Mouse (Mus musculus) neural tube, embryonic 11.5 days (tissue): ENCODE measurements around the gene Pnck. TPM values are rescaled to one million over a fixed set of nuclear protein-coding genes. Genes with fewer than 3 reads are reported as not detected.

Experiments used
- ATAC-seq: fragments of 200-750 bp; cut with Nextera tagmentation; 2 replicates; pipeline ENCODE4 v1.8.0; 2017; ENCODE audit warnings: moderate number of reproducible peaks, mild to moderate bottlenecking, moderate TSS enrichment, moderate library complexity; ENCODE audit not compliant: insufficient read depth, low FRiP score, low TSS enrichment
- DNase-seq: peaks from one replicate; pipeline ENCODE4 v3.0.0-alpha.2; 2015; ENCODE audit warnings: low spot score
- H3K27ac ChIP-seq: fragments of 300-500 bp; sonication (generic); 2 replicates; pipeline ENCODE4 v1.5.1; 2014; ENCODE audit warnings: low read depth, mild to moderate bottlenecking, low read length
- H3K27me3 ChIP-seq: fragments of 300-500 bp; sonication (generic); 2 replicates; pipeline ENCODE4 v1.6.1; 2014; ENCODE audit warnings: mild to moderate bottlenecking, low read length, mixed read lengths; ENCODE audit not compliant: control insufficient read depth, insufficient read depth
- H3K36me3 ChIP-seq: fragments of 300-500 bp; sonication (generic); 2 replicates; pipeline ENCODE4 v1.6.1; 2014; ENCODE audit warnings: mild to moderate bottlenecking, low read length, moderate library complexity, mixed read lengths; ENCODE audit not compliant: control insufficient read depth, insufficient read depth
- H3K4me1 ChIP-seq: fragments of 300-500 bp; sonication (generic); 2 replicates; pipeline ENCODE4 v1.6.1; 2014; ENCODE audit warnings: low read length, mixed read lengths; ENCODE audit not compliant: control insufficient read depth, insufficient read depth
- H3K4me2 ChIP-seq: fragments of 300-500 bp; sonication (generic); 2 replicates; pipeline ENCODE4 v1.6.1; 2014; ENCODE audit warnings: low read depth, mild to moderate bottlenecking, moderate library complexity
- H3K4me3 ChIP-seq: fragments of 300-500 bp; sonication (generic); 2 replicates; pipeline ENCODE4 v1.5.1; 2014; ENCODE audit warnings: low read depth, low read length
- H3K9ac ChIP-seq: fragments of 300-500 bp; sonication (generic); 2 replicates; pipeline ENCODE4 v1.6.1; 2014; ENCODE audit warnings: mild to moderate bottlenecking, low read length
- H3K9me3 ChIP-seq: fragments of 300-500 bp; sonication (generic); 2 replicates; pipeline ENCODE4 v1.6.1; 2016; ENCODE audit warnings: low read length; ENCODE audit not compliant: control insufficient read depth
- WGBS: fragments of 180-500 bp; shearing (Covaris S2); extraction: QIAGEN DNeasy Blood & Tissue Kit; methylation state at CpG from one replicate; pipeline ENCODE4 v1.1.7; 2014; 5-methylcytosine and 5-hydroxymethylcytosine counted together
- polyA plus RNA-seq: library from polyadenylated mRNA; unstranded; fragments of >200 nt; fragmentation: Nextera tagmentation; extraction: Ambion mirVana; gene quantifications from 2 replicates; pipeline ENCODE4 v1.2.1, GENCODE M21; 2014

Gene Pnck
- 11.1 and 13.3 TPM in 2 replicates for polyA plus RNA-seq

DNA sequence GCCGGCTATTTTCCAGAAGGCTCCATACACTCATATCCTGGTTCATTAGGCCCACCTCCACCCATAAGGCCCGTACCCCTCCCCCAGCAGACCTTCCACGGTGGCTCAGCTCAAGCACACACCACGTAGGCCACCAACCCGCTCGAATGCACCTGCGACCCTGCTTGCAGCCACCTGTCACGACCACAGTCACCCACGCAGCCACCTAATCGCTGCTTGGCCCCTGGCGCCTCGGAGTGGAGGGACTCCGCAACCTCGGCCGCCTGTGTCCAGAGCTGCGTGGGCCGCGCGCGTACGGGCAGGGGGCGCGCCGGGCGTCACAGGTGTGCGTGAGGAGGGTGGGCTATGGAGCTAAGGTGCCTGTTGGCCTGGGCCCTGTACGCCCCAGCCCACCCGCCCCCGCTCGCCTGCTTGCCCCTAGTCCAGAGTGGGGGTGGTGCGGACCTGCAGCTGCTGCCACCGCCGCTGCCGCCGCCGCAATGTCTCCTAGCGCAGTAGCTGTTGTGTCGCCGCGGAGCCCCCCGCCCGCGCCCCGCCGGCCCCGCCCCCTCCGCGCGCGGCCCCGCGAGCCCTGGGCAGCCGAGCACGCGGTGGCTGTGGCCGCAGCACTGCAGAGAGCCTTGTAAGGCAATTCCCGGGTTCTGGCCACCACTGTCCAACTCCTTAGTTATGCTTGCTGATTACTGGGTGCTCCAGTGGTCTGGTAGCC lies at the start of gene Pnck:
TSS of gene Pnck (minus strand) at position 543 of the 709 bp plus-strand sequence.
- H3K4me3 ChIP-seq, result peak within 1 kb of the TSS; percentile 36
- WGBS, result 25% methylated on average over 38 of the region's 57 CpGs
- H3K27me3 ChIP-seq, result no peaks in the 10 kb centered on the region
- no peaks in the 10 kb centered on the region for H3K4me1 ChIP-seq
- H3K9ac ChIP-seq, result peak within 1 kb of the TSS; percentile 52
- H3K4me2 ChIP-seq, result peak within 1 kb of the TSS; percentile 68
- ATAC-seq (peak; percentile 58; the same call in 1 of the 2 replicates), DNase-seq (peak; percentile 54)
- H3K27ac ChIP-seq, result no peak within 1 kb of the TSS
- no peaks in the 10 kb centered on the region for H3K9me3 ChIP-seq
- no peaks in the 10 kb centered on the region for H3K36me3 ChIP-seq

DNA sequence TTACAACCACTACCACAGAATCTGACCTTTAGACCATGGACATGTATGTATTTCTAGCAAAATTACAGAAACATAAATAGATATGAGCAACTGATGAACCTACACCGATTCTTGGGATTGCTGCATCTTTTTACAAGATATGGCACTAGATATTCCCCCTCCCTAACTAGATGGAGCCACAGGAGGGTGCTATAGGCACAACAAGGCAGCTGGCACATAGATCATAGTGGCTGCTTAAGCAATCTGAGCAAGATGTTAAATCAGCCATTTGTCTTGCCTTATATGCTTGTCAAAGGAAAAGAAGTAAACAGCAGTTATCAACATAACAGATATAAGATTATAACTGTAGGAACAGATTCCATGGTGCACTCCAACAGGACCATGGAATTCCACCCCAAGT lies 40.6 kb upstream of the Pnck start:
- Histone ChIP-seq H3K4me2 (no peak overlapping the region), H3K9me3 (no peaks in the 10 kb centered on the region), H3K27me3 (no peaks in the 10 kb centered on the region), H3K4me3 (no peak overlapping the region), H3K36me3 (no peaks in the 10 kb centered on the region), H3K4me1 (no peaks in the 10 kb centered on the region), H3K27ac (no peak overlapping the region), H3K9ac (no peak overlapping the region)
- no peak for ATAC-seq
- no peak for DNase-seq
- 96% methylated on average over 1 of the region's 1 CpGs for WGBS

DNA sequence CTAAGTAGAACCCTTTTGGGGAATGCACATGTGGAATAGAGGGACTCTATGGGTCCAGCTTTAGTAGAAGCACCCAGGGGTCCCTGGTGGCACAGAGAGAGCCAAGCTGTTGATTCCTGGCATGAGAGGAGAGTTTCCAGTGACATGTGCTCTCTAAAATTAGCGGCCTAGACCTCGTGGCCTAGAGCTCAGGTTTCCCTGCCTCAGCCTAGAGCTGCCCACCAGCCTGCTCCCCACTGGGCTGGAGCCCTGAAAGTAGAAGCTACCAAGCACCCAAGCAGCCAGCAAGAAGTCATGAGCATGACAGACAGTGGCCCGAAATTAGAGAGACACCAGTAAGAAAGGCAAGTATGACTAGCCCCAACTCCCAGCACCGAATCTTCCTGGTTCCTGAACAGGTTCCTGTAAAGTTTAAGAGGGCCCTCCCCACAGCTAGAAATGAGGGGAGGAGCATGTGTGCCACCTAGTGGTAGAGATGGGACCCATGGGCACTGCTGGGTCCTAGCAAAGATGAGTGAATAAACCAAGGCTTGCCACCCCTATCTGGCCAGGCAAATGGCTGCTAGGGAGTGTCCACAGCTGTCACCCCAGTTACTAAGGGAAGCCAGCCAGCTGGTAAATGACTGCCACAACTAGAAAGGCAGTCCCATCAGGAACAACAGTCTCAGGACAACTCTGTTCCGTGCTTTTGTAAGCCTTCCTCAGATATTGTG lies 31.2 kb upstream of the Pnck start:
- WGBS, result 76% methylated on average over 5 of the region's 5 CpGs
- no peaks in the 10 kb centered on the region for H3K9me3 ChIP-seq
- no peak overlapping the region for H3K27ac ChIP-seq
- no peak for ATAC-seq
- no peak overlapping the region for H3K9ac ChIP-seq
- no peaks in the 10 kb centered on the region for H3K36me3 ChIP-seq
- no peak overlapping the region for H3K4me2 ChIP-seq
- no peaks in the 10 kb centered on the region for H3K4me1 ChIP-seq
- H3K4me3 ChIP-seq, result no peak overlapping the region
- peak; percentile 28 for DNase-seq
- H3K27me3 ChIP-seq, result no peaks in the 10 kb centered on the region

DNA sequence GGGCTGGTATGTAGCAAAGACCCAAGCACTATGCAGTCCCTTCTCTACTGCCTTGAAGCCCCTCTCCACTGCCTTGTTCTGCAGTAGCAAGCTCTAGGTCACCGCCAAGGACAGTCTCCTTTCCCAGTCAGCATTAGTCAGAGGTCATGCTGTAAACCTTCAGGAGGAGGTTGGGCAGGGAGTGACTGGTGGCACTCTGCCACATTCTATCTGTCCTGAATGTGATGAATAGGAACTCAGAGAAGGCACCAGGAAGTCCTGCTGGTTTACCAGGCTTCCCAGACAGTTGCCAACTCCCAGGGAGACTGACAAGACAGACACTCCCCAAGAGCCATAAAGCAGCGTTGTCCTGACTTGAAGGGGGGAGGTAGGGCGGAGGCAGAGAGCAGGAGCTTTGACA lies 25.7 kb upstream of the Pnck start:
- no peaks in the 10 kb centered on the region for H3K36me3 ChIP-seq
- 69% methylated on average over 3 of the region's 3 CpGs for WGBS

DNA sequence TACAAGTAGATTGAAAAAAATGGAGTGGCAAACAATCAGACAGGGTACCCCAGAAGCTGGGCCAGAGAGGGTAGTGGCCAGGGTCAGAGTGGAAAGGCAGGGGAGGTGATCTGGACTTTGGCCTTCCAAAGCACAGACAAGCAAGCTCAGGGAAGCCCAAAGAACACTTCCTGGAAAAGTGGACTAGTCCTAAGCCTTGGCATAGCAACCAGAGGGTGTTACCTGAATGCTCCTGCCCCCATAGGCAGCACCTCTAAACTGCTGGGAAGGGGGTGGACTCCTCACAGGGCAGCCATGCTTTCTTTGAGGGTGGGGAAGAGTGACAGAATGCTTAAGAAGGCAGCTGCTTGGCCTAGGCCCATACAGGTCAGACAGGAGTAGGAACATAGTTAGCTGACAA lies 25.1 kb upstream of the Pnck start:
- ATAC-seq, result no peak
- DNase-seq, result no peak
- no peaks in the 10 kb centered on the region for H3K36me3 ChIP-seq
- H3K4me3 ChIP-seq, result no peak overlapping the region
- no peaks in the 10 kb centered on the region for H3K27me3 ChIP-seq
- no peak overlapping the region for H3K27ac ChIP-seq
- H3K9me3 ChIP-seq, result no peaks in the 10 kb centered on the region
- no peak overlapping the region for H3K9ac ChIP-seq
- H3K4me2 ChIP-seq, result no peak overlapping the region
- no peaks in the 10 kb centered on the region for H3K4me1 ChIP-seq

More for the DNA sequence above, 25.7 kb upstream of the Pnck start:
- H3K9ac ChIP-seq, result no peak overlapping the region
- no peak overlapping the region for H3K4me3 ChIP-seq
- no peak for DNase-seq
- no peak overlapping the region for H3K27ac ChIP-seq
- no peaks in the 10 kb centered on the region for H3K27me3 ChIP-seq
- ATAC-seq, result no peak
- no peak overlapping the region for H3K4me2 ChIP-seq
- H3K9me3 ChIP-seq, result no peaks in the 10 kb centered on the region
- no peaks in the 10 kb centered on the region for H3K4me1 ChIP-seq

DNA sequence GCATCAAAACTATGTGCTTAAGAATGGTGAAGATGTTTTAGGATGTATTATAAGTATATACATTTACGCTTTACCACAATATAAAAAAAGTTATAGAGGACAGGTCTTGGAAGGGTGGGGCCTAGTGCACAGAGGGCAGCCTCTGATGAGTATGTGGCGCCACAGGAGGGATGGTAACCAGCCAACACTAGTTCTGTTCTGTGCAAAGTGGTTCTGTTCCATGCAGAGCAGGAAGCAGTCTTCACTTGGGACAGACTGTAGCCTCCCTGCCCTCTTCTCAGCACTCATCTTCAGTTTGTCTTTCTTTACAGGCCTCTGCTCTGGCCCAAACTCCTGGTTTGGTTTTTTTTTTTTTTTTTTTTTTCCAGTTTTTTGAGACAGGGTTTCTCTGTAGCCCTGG lies 24.2 kb upstream of the Pnck start:
- H3K27me3 ChIP-seq, result no peaks in the 10 kb centered on the region
- DNase-seq (no peak), ATAC-seq (no peak)
- H3K9me3 ChIP-seq, result no peaks in the 10 kb centered on the region
- 87% methylated on average over 2 of the region's 2 CpGs for WGBS
- H3K36me3 ChIP-seq, result no peaks in the 10 kb centered on the region
- no peak overlapping the region for H3K4me2 ChIP-seq
- no peak overlapping the region for H3K9ac ChIP-seq
- H3K4me1 ChIP-seq, result no peaks in the 10 kb centered on the region
- H3K4me3 ChIP-seq, result no peak overlapping the region
- H3K27ac ChIP-seq, result no peak overlapping the region

DNA sequence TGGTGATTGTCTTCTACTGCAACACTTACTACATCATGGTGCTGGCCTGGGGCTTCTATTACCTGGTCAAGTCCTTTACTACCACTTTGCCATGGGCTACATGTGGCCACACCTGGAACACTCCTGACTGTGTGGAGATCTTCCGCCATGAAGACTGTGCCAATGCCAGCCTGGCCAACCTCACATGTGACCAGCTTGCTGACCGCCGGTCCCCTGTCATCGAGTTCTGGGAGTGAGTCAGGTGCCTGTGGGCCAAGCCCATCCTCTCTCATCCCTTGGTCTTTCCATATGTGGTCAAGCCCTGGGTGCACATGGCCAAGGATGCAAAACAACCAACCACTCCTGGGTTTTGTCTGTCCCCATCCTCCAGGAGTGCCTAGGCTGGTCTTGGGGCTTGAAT lies 16.8 kb upstream of the Pnck start:
- Histone ChIP-seq H3K4me1 (no peaks in the 10 kb centered on the region), H3K9ac (no peak overlapping the region), H3K36me3 (no peaks in the 10 kb centered on the region; the same call in 1 of the 2 replicates), H3K4me3 (no peak overlapping the region), H3K27ac (no peak overlapping the region), H3K9me3 (no peaks in the 10 kb centered on the region), H3K27me3 (no peaks in the 10 kb centered on the region), H3K4me2 (no peak overlapping the region)
- WGBS, result 92% methylated on average over 4 of the region's 4 CpGs
- ATAC-seq (no peak), DNase-seq (no peak)

DNA sequence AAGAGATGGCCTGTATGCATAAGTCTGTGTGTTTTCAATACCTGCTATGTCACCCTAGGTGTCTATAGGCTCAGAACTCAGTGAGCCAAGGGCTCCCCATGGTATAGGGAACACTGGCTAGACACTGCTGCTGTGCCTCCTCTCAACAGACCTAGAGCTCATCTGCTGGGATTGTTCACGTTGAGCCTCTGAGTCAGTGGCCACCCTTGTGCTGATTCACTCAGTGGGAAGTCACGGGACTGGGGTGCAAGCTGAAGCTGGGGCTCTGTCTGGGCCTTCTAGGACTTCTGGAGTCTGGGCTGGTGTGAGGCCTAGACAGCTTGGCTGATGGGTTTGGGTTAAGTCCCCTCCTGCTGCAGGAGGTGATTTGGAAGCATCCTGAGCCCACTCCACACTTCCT lies 15.3 kb upstream of the Pnck start:
- Histone ChIP-seq H3K4me3 (no peak overlapping the region), H3K4me1 (no peaks in the 10 kb centered on the region), H3K36me3 (no peaks in the 10 kb centered on the region; the same call in 1 of the 2 replicates), H3K9me3 (no peaks in the 10 kb centered on the region), H3K4me2 (peak overlapping the region; percentile 63), H3K27me3 (no peaks in the 10 kb centered on the region), H3K9ac (no peak overlapping the region), H3K27ac (no peak overlapping the region)
- ATAC-seq (no peak), DNase-seq (no peak)
- WGBS, result 67% methylated on average over 2 of the region's 2 CpGs
